Mouse (Mus musculus) adrenal gland, postnatal 14 days (tissue): Measurements from ENCODE around the gene Zmym4. TPM values are rescaled to one million over a fixed set of nuclear protein-coding genes. Genes with fewer than 3 reads are reported as not detected.

Source experiments
- DNase-seq: peaks from one replicate; pipeline ENCODE4 v3.0.0; 2021; ENCODE audit warnings: mixed read lengths
- total RNA-seq: library from RNA; stranded (reverse); gene quantifications from 2 replicates; pipeline ENCODE4 v1.2.3, GENCODE M21; 2021

Gene Zmym4
- total RNA-seq, 1 experiment from 2014 or later: 37.1 TPM

GRCm38 (mm10) chr4:126942846-126943245, 25.1 kb downstream of the Zmym4 start:
- DNase-seq: no peak

- no peak for DNase-seq
Measured at GRCm38 (mm10) chr4:126927701-126928100, 40.2 kb downstream of the Zmym4 start.

- no peak for DNase-seq
Measured at GRCm38 (mm10) chr4:126889879-126890278, 78.1 kb downstream of the Zmym4 start.

GRCm38 (mm10) chr4:126885953-126886352, 82.0 kb downstream of the Zmym4 start:
- no peak for DNase-seq

- DNase-seq: no peak
Measured at GRCm38 (mm10) chr4:126883602-126884001, 84.3 kb downstream of the Zmym4 start.

GRCm38 (mm10) chr4:126879560-126880275, 88.2 kb downstream of the Zmym4 start:
- DNase-seq: peak; percentile 37

- no peak for DNase-seq
Measured at GRCm38 (mm10) chr4:126872717-126873116, 95.2 kb downstream of the Zmym4 start.

- DNase-seq: no peak
Measured at GRCm38 (mm10) chr4:126868699-126869098, 99.2 kb downstream of the Zmym4 start.

GRCm38 (mm10) chr4:126861514-126862266, 106.2 kb downstream of the Zmym4 start:
- DNase-seq: no peak

- DNase-seq: no peak
Measured at GRCm38 (mm10) chr4:126860268-126860986, 107.5 kb downstream of the Zmym4 start.

- no peak for DNase-seq
Measured at GRCm38 (mm10) chr4:126852971-126853370, 115.0 kb downstream of the Zmym4 start.

- peak; percentile 51 for DNase-seq
Measured at GRCm38 (mm10) chr4:126850778-126851080, 117.2 kb downstream of the Zmym4 start.

- DNase-seq: peak; percentile 58
Measured at GRCm38 (mm10) chr4:126850019-126850777, 117.7 kb downstream of the Zmym4 start.

GRCm38 (mm10) chr4:126846971-126847370, 121.0 kb downstream of the Zmym4 start:
- peak; percentile 43 for DNase-seq

GRCm38 (mm10) chr4:126845664-126846063, 122.3 kb downstream of the Zmym4 start:
- DNase-seq: no peak

- no peak for DNase-seq
Measured at GRCm38 (mm10) chr4:126842911-126843310, 125.0 kb downstream of the Zmym4 start.

- DNase-seq: peak; percentile 53
Measured at GRCm38 (mm10) chr4:126840996-126841560, 126.9 kb downstream of the Zmym4 start.

- peak; percentile 91 for DNase-seq
Measured at GRCm38 (mm10) chr4:126839873-126840272, 128.1 kb downstream of the Zmym4 start.

GRCm38 (mm10) chr4:126838799-126839198, 129.1 kb downstream of the Zmym4 start:
- DNase-seq: no peak

- no peak for DNase-seq
Measured at GRCm38 (mm10) chr4:126831122-126831521, 136.8 kb downstream of the Zmym4 start.

GRCm38 (mm10) chr4:126823917-126824316, 144.0 kb downstream of the Zmym4 start:
- no peak for DNase-seq
